Mouse (Mus musculus): ENCODE data around the gene Cand2. TPM values are rescaled to one million over a fixed set of nuclear protein-coding genes. Genes with fewer than 3 reads are reported as not detected.
A peak's percentile ranks its signal among the peaks of the same experiment; 100 is the strongest.

Cand2 gene
- polyA plus RNA-seq, 1 experiment from 2014 or later = 56.3 TPM

DNA sequence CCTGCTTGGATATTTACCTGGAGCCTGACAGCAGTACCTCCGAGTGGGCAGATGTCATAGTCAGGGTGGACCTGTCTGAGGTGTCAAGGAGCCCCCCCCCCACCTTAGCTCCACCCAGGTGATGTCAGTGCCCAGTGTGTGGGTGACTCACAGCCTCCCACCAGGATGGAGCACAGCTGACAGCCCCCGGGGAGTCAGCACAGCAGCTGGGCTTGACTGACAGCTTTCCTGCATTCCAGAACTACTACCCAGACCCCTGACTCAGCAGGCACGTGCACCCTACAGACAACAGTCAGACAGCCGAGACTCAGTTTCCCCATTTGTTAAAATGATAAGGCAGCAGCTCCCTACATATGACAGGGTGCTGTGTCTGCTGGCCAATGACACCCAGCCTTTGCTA, 13.4 kb upstream of the Cand2 start:
- peaks cover 54% of the 10 kb centered on the region for H3K4me1 ChIP-seq
- H3K4me3 ChIP-seq = no peak overlapping the region
- H3K27me3 ChIP-seq (ENCODE audit: low read depth, poor library complexity, severe bottlenecking) = no peaks in the 10 kb centered on the region
- H3K27ac ChIP-seq (replicated peaks) = peak overlapping the region; percentile 88; the same call in 1 of the 2 replicates
- no peaks in the 10 kb centered on the region for H3K9me3 ChIP-seq (replicated peaks)
- no peaks in the 10 kb centered on the region for H3K36me3 ChIP-seq
- DNase-seq (ENCODE audit: low spot score) = no peak
- 57% methylated on average over 4 of the region's 4 CpGs for WGBS

GRCm38 (mm10) chr6:115761995-115762756, 12.2 kb upstream of the Cand2 start, which contains the start of gene Tmem40:
Gene Tmem40, minus strand, starts transcription at chr6:115762410.
- Histone ChIP-seq H3K27ac (replicated peaks) (peak within 1 kb of the TSS; percentile 88), H3K36me3 (no peaks in the 10 kb centered on the region), H3K9me3 (replicated peaks) (no peaks in the 10 kb centered on the region), H3K4me1 (peaks cover 56% of the 10 kb centered on the region), H3K27me3 (ENCODE audit: low read depth, poor library complexity, severe bottlenecking) (no peaks in the 10 kb centered on the region), H3K4me3 (peak within 1 kb of the TSS; percentile 35)
- DNase-seq (ENCODE audit: low spot score) = peak; percentile 72
- WGBS = 2% methylated on average over 9 of the region's 9 CpGs

GRCm38 (mm10) chr6:115764179-115764578, 10.2 kb upstream of the Cand2 start:
- Histone ChIP-seq H3K4me3 (peak overlapping the region; percentile 26; the same call in 1 of the 2 replicates), H3K27me3 (ENCODE audit: low read depth, poor library complexity, severe bottlenecking) (no peaks in the 10 kb centered on the region), H3K9me3 (replicated peaks) (no peaks in the 10 kb centered on the region), H3K27ac (replicated peaks) (peak overlapping the region; percentile 88), H3K36me3 (no peaks in the 10 kb centered on the region), H3K4me1 (peaks cover 56% of the 10 kb centered on the region)
- peak; percentile 82 for DNase-seq (ENCODE audit: low spot score)
- WGBS = 12% methylated on average over 7 of the region's 7 CpGs

GRCm38 (mm10) chr6:115767357-115767756, 7.0 kb upstream of the Cand2 start:
- WGBS = 49% methylated on average over 9 of the region's 9 CpGs
- Histone ChIP-seq H3K36me3 (no peaks in the 10 kb centered on the region), H3K27ac (replicated peaks) (no peak overlapping the region), H3K27me3 (ENCODE audit: low read depth, poor library complexity, severe bottlenecking) (no peaks in the 10 kb centered on the region), H3K4me3 (no peak overlapping the region), H3K9me3 (replicated peaks) (0 out of 2 replicates have a peak, but pooled peaks cover 3% of the 10 kb centered on the region), H3K4me1 (peaks cover 33% of the 10 kb centered on the region)
- DNase-seq (ENCODE audit: low spot score) = no peak

- 90% methylated on average over 4 of the region's 4 CpGs for WGBS
- Histone ChIP-seq H3K4me1 (peaks cover 24% of the 10 kb centered on the region), H3K27me3 (ENCODE audit: low read depth, poor library complexity, severe bottlenecking) (no peaks in the 10 kb centered on the region), H3K27ac (replicated peaks) (no peak overlapping the region), H3K9me3 (replicated peaks) (0 out of 2 replicates have a peak, but pooled peaks cover 4% of the 10 kb centered on the region), H3K36me3 (no peaks in the 10 kb centered on the region), H3K4me3 (no peak overlapping the region)
- DNase-seq (ENCODE audit: low spot score) = no peak
Observed at GRCm38 (mm10) chr6:115768207-115768606, 6.1 kb upstream of the Cand2 start.

DNA sequence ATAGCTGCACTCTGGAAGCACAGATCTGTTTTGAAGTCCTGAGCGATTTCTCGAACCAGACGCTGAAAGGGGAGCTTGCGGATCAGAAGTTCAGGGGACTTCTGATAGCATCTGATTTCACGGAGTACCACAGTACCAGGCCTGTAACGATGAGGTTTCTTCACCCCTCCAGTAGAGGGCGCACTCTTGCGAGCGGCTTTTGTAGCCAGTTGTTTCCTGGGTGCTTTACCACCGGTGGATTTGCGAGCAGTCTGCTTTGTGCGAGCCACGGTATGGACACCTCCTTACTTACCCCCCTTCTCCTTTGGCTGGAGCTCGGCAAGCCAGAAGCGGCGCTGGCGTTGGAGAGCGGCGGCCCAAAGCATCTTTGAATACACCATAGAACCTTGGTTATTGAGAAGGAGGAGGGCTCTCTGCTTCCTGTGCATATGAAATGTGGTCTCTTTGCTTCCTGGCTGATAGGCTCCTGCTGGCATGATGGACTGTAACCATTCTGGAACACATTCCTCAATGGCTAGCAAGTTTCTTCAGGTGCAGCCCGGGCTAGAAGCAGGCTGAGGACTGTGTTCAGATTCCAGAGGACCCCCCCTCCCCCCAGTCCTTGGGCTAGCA, 4.2 kb upstream of the Cand2 start:
- H3K36me3 ChIP-seq = no peaks in the 10 kb centered on the region
- WGBS = 87% methylated on average over 20 of the region's 20 CpGs
- H3K4me1 ChIP-seq = peaks cover 17% of the 10 kb centered on the region
- H3K4me3 ChIP-seq = no peak overlapping the region
- H3K27me3 ChIP-seq (ENCODE audit: low read depth, poor library complexity, severe bottlenecking) = no peaks in the 10 kb centered on the region
- H3K9me3 ChIP-seq (replicated peaks) = 0 out of 2 replicates have a peak, but pooled peaks cover 4% of the 10 kb centered on the region
- no peak for DNase-seq (ENCODE audit: low spot score)
- H3K27ac ChIP-seq (replicated peaks) = no peak overlapping the region

- Histone ChIP-seq H3K9me3 (replicated peaks) (0 out of 2 replicates have a peak, but pooled peaks cover 4% of the 10 kb centered on the region), H3K4me3 (no peak overlapping the region), H3K27me3 (ENCODE audit: low read depth, poor library complexity, severe bottlenecking) (no peaks in the 10 kb centered on the region), H3K36me3 (no peaks in the 10 kb centered on the region), H3K27ac (replicated peaks) (no peak overlapping the region), H3K4me1 (peaks cover 24% of the 10 kb centered on the region)
- no peak for DNase-seq (ENCODE audit: low spot score)
- 75% methylated on average over 4 of the region's 4 CpGs for whole genome bisulfite sequencing
Observed at GRCm38 (mm10) chr6:115770852-115771251, 3.5 kb upstream of the Cand2 start.

- 80% methylated on average over 6 of the region's 6 CpGs for WGBS
- no peak overlapping the region for H3K4me3 ChIP-seq
- H3K9me3 ChIP-seq (replicated peaks) = 0 out of 2 replicates have a peak, but pooled peaks cover 4% of the 10 kb centered on the region
- H3K27ac ChIP-seq (replicated peaks) = no peak overlapping the region
- no peaks in the 10 kb centered on the region for H3K27me3 ChIP-seq (ENCODE audit: low read depth, poor library complexity, severe bottlenecking)
- no peak for DNase-seq (ENCODE audit: low spot score)
- peaks cover 35% of the 10 kb centered on the region for H3K4me1 ChIP-seq
- peaks cover 9% of the 10 kb centered on the region; the same call in 1 of the 2 replicates for H3K36me3 ChIP-seq
Observed at GRCm38 (mm10) chr6:115772201-115772600, 2.1 kb upstream of the Cand2 start.

DNA sequence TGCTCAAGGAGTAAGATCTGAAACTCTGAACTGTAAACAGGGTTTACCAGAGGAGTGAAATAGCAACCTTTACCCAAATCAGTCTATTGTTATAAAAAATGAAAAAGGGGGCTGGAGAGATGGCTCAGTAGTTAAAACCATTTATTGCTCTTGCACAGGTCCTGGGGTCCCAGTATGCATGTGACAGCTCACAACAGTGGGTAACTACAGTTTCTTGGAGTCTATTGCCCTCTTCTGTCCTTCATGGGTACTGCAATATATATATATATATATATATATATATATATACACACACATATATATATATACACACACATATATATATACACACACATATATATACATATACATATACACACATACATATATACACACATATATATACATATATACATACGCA, 1.7 kb upstream of the Cand2 start:
- no peaks in the 10 kb centered on the region for H3K27me3 ChIP-seq (ENCODE audit: low read depth, poor library complexity, severe bottlenecking)
- 71% methylated on average over 1 of the region's 1 CpGs for WGBS
- DNase-seq (ENCODE audit: low spot score) = no peak
- no peak overlapping the region for H3K27ac ChIP-seq (replicated peaks)
- 0 out of 2 replicates have a peak, but pooled peaks cover 4% of the 10 kb centered on the region for H3K9me3 ChIP-seq (replicated peaks)
- peaks cover 31% of the 10 kb centered on the region for H3K4me1 ChIP-seq
- H3K4me3 ChIP-seq = no peak overlapping the region
- H3K36me3 ChIP-seq = peaks cover 13% of the 10 kb centered on the region

- DNase-seq (ENCODE audit: low spot score) = peak; percentile 81
- under 1% methylated on average over 14 of the region's 14 CpGs for WGBS
- Histone ChIP-seq H3K4me3 (peak overlapping the region; percentile 91), H3K27me3 (ENCODE audit: low read depth, poor library complexity, severe bottlenecking) (no peaks in the 10 kb centered on the region), H3K9me3 (replicated peaks) (0 out of 2 replicates have a peak, but pooled peaks cover 4% of the 10 kb centered on the region), H3K36me3 (peaks cover 23% of the 10 kb centered on the region), H3K4me1 (peaks cover 31% of the 10 kb centered on the region), H3K27ac (replicated peaks) (peak overlapping the region; percentile 98)
Observed at GRCm38 (mm10) chr6:115773966-115774413, 348 bp upstream of the Cand2 start.

DNA sequence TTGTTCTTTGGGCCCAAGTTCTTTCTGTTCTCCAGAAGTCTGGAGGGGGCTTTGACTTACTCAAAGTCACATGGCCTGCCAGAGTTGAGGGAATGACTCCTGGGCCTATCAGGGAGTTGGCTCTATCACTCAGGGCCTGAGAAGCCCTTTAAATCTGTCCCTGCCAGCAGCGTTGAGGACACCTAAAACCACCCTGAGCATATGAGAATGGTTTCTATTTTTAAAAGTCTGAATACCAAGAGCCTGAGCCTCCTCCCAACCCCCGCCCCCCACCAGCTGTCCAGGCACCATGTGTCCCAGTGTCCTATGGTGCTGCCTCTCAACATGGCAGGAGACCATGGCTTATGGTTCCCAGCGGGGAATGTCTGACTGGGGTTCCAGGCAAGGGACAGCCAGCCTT, 1.5 kb downstream of the Cand2 start:
- Histone ChIP-seq H3K27ac (replicated peaks) (peak overlapping the region; percentile 98), H3K4me1 (peaks cover 31% of the 10 kb centered on the region), H3K4me3 (peak overlapping the region; percentile 91), H3K27me3 (ENCODE audit: low read depth, poor library complexity, severe bottlenecking) (no peaks in the 10 kb centered on the region), H3K9me3 (replicated peaks) (0 out of 2 replicates have a peak, but pooled peaks cover 4% of the 10 kb centered on the region), H3K36me3 (peaks cover 42% of the 10 kb centered on the region)
- WGBS = 73% methylated on average over 3 of the region's 3 CpGs
- no peak for DNase-seq (ENCODE audit: low spot score)

- Histone ChIP-seq H3K36me3 (peaks cover 47% of the 10 kb centered on the region), H3K27ac (replicated peaks) (peak overlapping the region; percentile 98; the same call in 1 of the 2 replicates), H3K9me3 (replicated peaks) (0 out of 2 replicates have a peak, but pooled peaks cover 4% of the 10 kb centered on the region), H3K4me3 (peak overlapping the region; percentile 91), H3K27me3 (ENCODE audit: low read depth, poor library complexity, severe bottlenecking) (no peaks in the 10 kb centered on the region), H3K4me1 (peaks cover 31% of the 10 kb centered on the region)
- DNase-seq (ENCODE audit: low spot score) = no peak
- 84% methylated on average over 9 of the region's 9 CpGs for WGBS
Observed at GRCm38 (mm10) chr6:115776363-115776762, 2.0 kb downstream of the Cand2 start.

- no peak overlapping the region for H3K4me3 ChIP-seq
- no peak for DNase-seq (ENCODE audit: low spot score)
- no peak overlapping the region for H3K27ac ChIP-seq (replicated peaks)
- H3K9me3 ChIP-seq (replicated peaks) = no peaks in the 10 kb centered on the region
- no peaks in the 10 kb centered on the region for H3K4me1 ChIP-seq
- H3K27me3 ChIP-seq (ENCODE audit: low read depth, poor library complexity, severe bottlenecking) = no peaks in the 10 kb centered on the region
- peaks cover 97% of the 10 kb centered on the region for H3K36me3 ChIP-seq
- WGBS = 92% methylated on average over 3 of the region's 3 CpGs
Observed at GRCm38 (mm10) chr6:115782781-115783180, 8.4 kb downstream of the Cand2 start.

Measured in midbrain, embryonic 10.5 days (tissue).